Mouse (Mus musculus): ENCODE results near the gene Phc2. TPM values are rescaled to one million over a fixed set of nuclear protein-coding genes. Genes with fewer than 3 reads are reported as not detected.

Gene Phc2
- polyA plus RNA-seq, 1 experiment from 2014 or later, result 19.4 TPM

- no peak overlapping the region for H3K4me3 ChIP-seq (ENCODE audit: low read length)
- no peaks in the 10 kb centered on the region for H3K9me3 ChIP-seq (ENCODE audit: low read length)
- H3K36me3 ChIP-seq (ENCODE audit: insufficient read depth, low read length), result peaks cover 9% of the 10 kb centered on the region
- H3K27me3 ChIP-seq (ENCODE audit: insufficient read depth, low read length), result no peaks in the 10 kb centered on the region
- no peak overlapping the region for H3K9ac ChIP-seq (replicated peaks; ENCODE audit: low read length)
- H3K27ac ChIP-seq (ENCODE audit: low read length), result no peak overlapping the region
- H3K4me2 ChIP-seq (replicated peaks; ENCODE audit: low read depth, low read length), result no peak overlapping the region
- WGBS, result 29% methylated on average over 1 of the region's 1 CpGs
- no peak for ATAC-seq (ENCODE audit: low FRiP score, low TSS enrichment)
- H3K4me1 ChIP-seq (ENCODE audit: insufficient read depth, low read length), result peaks cover 53% of the 10 kb centered on the region
These were observed 139.2 kb downstream of the Phc2 start for GRCm38 (mm10) chr4:128793710-128794109.

GRCm38 (mm10) chr4:128794198-128794597 is 139.7 kb downstream of the Phc2 start:
- Histone ChIP-seq H3K4me2 (replicated peaks; ENCODE audit: low read depth, low read length) (no peak overlapping the region), H3K36me3 (ENCODE audit: insufficient read depth, low read length) (peaks cover 9% of the 10 kb centered on the region), H3K27ac (ENCODE audit: low read length) (no peak overlapping the region), H3K4me3 (ENCODE audit: low read length) (no peak overlapping the region), H3K27me3 (ENCODE audit: insufficient read depth, low read length) (no peaks in the 10 kb centered on the region), H3K4me1 (ENCODE audit: insufficient read depth, low read length) (peaks cover 58% of the 10 kb centered on the region), H3K9me3 (ENCODE audit: low read length) (no peaks in the 10 kb centered on the region), H3K9ac (replicated peaks; ENCODE audit: low read length) (no peak overlapping the region)
- ATAC-seq (ENCODE audit: low FRiP score, low TSS enrichment), result no peak
- 87% methylated on average over 8 of the region's 8 CpGs for WGBS

DNA sequence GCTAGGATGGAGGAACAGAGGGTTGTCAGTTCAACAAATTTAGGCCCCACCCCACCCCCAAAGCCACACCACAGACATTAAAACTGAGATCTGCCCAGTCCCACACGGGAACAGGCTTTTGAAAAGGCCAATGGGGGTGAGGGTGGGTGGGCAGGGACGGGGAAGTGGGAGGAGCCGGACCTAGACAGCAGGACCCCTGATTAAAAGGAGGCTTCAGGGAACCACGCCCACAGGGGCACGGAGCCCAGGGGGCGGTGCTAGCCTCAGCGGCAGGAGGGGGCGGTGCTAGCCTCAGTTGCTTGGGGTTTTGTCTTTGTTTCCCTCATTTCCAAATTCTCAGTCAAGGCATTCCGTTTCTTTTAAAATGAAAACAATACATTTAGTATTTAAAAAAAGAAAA is 141.1 kb downstream of the Phc2 start:
- 11% methylated on average over 9 of the region's 9 CpGs for WGBS
- no peak overlapping the region for H3K9ac ChIP-seq (replicated peaks; ENCODE audit: low read length)
- H3K36me3 ChIP-seq (ENCODE audit: insufficient read depth, low read length), result peaks cover 3% of the 10 kb centered on the region; the same call in 1 of the 2 replicates
- no peak overlapping the region for H3K4me3 ChIP-seq (ENCODE audit: low read length)
- H3K4me1 ChIP-seq (ENCODE audit: insufficient read depth, low read length), result peaks cover 57% of the 10 kb centered on the region
- H3K27me3 ChIP-seq (ENCODE audit: insufficient read depth, low read length), result no peaks in the 10 kb centered on the region
- no peak for ATAC-seq (ENCODE audit: low FRiP score, low TSS enrichment)
- H3K27ac ChIP-seq (ENCODE audit: low read length), result no peak overlapping the region
- no peak overlapping the region; the same call in 1 of the 2 replicates for H3K4me2 ChIP-seq (replicated peaks; ENCODE audit: low read depth, low read length)
- no peaks in the 10 kb centered on the region for H3K9me3 ChIP-seq (ENCODE audit: low read length)

GRCm38 (mm10) chr4:128796788-128797187 is 142.3 kb downstream of the Phc2 start:
- peaks cover 7% of the 10 kb centered on the region for H3K36me3 ChIP-seq (ENCODE audit: insufficient read depth, low read length)
- peaks cover 55% of the 10 kb centered on the region for H3K4me1 ChIP-seq (ENCODE audit: insufficient read depth, low read length)
- no peak; the same call in 1 of the 2 replicates for ATAC-seq (ENCODE audit: low FRiP score, low TSS enrichment)
- 37% methylated on average over 8 of the region's 8 CpGs for WGBS
- H3K4me2 ChIP-seq (replicated peaks; ENCODE audit: low read depth, low read length), result no peak overlapping the region
- no peaks in the 10 kb centered on the region for H3K27me3 ChIP-seq (ENCODE audit: insufficient read depth, low read length)
- H3K9ac ChIP-seq (replicated peaks; ENCODE audit: low read length), result no peak overlapping the region
- H3K9me3 ChIP-seq (ENCODE audit: low read length), result no peaks in the 10 kb centered on the region
- H3K27ac ChIP-seq (ENCODE audit: low read length), result no peak overlapping the region
- no peak overlapping the region for H3K4me3 ChIP-seq (ENCODE audit: low read length)

GRCm38 (mm10) chr4:128801675-128802465 is 147.4 kb downstream of the Phc2 start:
- WGBS, result 30% methylated on average over 9 of the region's 9 CpGs
- no peak overlapping the region for H3K27ac ChIP-seq (ENCODE audit: low read length)
- peaks cover 69% of the 10 kb centered on the region for H3K4me1 ChIP-seq (ENCODE audit: insufficient read depth, low read length)
- H3K9ac ChIP-seq (replicated peaks; ENCODE audit: low read length), result 0 out of 2 replicates have a peak overlapping the region, but pooled peaks have one; percentile 1
- H3K9me3 ChIP-seq (ENCODE audit: low read length), result no peaks in the 10 kb centered on the region
- H3K36me3 ChIP-seq (ENCODE audit: insufficient read depth, low read length), result peaks cover 4% of the 10 kb centered on the region; the same call in 1 of the 2 replicates
- peak overlapping the region; percentile 93; the same call in 1 of the 2 replicates for H3K4me2 ChIP-seq (replicated peaks; ENCODE audit: low read depth, low read length)
- H3K27me3 ChIP-seq (ENCODE audit: insufficient read depth, low read length), result no peaks in the 10 kb centered on the region
- H3K4me3 ChIP-seq (ENCODE audit: low read length), result no peak overlapping the region
- no peak for ATAC-seq (ENCODE audit: low FRiP score, low TSS enrichment)

Other genes with a start within 250 kb of the Phc2 start
- gene Zscan20, start 44.6 kb upstream of the Phc2 start, polyA plus RNA-seq (2015; fragmentation: Nextera tagmentation; extraction: Ambion mirVana), result 4.8 and 6.6 TPM in 2 replicates
- 3.5 and 4.3 TPM in 2 replicates for gene Tlr12, start 36.1 kb upstream of the Phc2 start, polyA plus RNA-seq (2015; fragmentation: Nextera tagmentation; extraction: Ambion mirVana)
- gene A3galt2, start 100.7 kb downstream of the Phc2 start, polyA plus RNA-seq (2015; fragmentation: Nextera tagmentation; extraction: Ambion mirVana), result 0.24 and 0.35 TPM in 2 replicates
- gene Zfp362, start 151.3 kb downstream of the Phc2 start, polyA plus RNA-seq (2015; fragmentation: Nextera tagmentation; extraction: Ambion mirVana), result 46.1 and 47.5 TPM in 2 replicates
- gene Trim62, start 228.9 kb downstream of the Phc2 start, polyA plus RNA-seq (2015; fragmentation: Nextera tagmentation; extraction: Ambion mirVana), result 6.4 and 7.2 TPM in 2 replicates

Measured in kidney, embryonic 16.5 days (tissue).